Mouse (Mus musculus) right cerebral cortex, postnatal 4 days (tissue): ENCODE results near the gene Myt1l.

ENCODE experiments used
- DNase-seq: peaks from one replicate; pipeline ENCODE4 v3.0.0-alpha.2; 2022

Gene Myt1l

DNA sequence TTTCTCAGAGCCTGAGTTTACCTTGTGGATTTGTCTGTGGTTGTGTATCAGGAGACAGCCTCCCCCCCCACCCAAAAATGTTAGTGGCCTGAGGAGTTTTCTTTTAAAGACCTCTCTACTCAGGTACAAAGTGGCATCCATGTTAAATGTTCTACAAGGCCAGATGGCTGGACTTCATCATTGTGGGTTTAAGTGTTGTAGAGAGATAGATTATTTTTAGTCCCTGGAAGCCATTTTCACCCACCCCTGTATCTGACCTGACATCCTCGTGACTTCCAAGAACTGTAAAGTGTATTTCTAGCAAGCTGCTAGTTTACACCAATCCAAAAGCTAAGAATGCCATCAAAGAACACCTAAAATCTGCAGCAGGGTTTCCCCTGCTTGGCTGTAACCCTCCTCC is 402.4 kb downstream of the Myt1l start:
- DNase-seq, result no peak

DNA sequence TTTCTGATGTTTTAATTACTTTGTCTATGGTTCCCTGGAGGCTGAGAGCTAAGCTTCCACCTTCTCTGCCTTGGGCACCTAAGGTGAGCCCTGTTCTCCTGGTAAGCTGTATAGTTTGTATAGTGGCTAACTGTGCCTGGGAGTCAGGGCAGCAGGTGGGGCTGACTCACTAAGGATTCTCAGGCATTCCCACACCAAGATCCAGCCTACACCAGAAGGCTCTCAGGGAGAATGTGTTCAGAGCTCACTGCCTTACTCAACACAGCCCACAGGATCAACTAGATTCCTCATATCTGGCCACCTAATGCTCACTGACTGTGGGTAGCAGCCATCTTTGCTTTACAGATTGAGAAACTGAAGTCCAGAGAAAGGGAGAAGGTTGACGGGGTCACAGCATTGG is 404.8 kb downstream of the Myt1l start:
- no peak for DNase-seq

DNA sequence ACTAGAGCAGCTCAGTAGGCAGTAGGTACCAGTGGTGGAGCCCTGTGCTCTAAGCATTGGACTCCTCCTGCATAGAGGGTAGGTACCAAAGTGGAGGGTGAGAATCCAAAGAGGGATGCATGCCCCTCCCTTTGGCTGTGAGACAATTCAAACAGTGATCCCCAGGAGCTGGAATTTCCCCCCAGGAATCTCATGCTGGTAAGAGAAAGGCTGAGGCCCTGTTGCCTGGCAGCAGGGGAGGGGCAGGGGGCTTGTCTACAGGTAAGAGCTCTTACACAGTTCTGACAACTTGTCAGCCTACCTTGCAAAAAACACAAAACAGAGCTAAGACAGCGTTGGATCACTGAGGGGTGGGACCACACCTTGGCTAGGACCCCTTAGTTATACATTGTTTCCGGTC is 405.3 kb downstream of the Myt1l start:
- DNase-seq, result no peak

GRCm38 (mm10) chr12:29934120-29934581 is 406.0 kb downstream of the Myt1l start:
- no peak for DNase-seq

- no peak for DNase-seq
Measured at GRCm38 (mm10) chr12:29937308-29937707, 409.1 kb downstream of the Myt1l start, which contains the start of gene Pxdn. Gene Pxdn (plus strand): TSS chr12:29937608.

DNA sequence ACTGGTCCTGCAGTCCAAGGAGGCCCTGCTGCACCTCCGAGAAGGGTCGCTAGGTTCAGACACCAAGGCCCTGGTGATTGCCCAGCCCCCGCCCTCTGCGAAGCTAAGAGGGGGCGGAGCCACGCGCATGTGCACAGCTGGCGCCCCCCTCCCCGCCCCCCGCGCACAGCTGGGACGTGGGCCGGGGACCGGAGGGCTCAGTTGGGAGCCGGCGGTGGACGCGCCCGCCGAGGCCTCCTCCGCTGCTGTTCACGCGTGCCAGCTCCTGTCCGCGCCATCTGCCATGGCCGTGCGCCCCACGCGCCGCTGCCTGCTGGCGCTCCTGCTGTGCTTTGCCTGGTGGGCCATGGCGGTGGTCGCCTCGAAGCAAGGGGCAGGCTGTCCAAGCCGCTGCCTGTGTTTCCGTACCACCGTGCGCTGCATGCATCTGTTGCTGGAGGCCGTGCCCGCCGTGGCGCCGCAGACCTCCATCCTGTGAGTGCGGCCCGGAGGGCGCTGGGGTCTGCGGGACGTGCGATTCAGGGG is 409.7 kb downstream of the Myt1l start:
- DNase-seq, result peak; percentile 70

DNA sequence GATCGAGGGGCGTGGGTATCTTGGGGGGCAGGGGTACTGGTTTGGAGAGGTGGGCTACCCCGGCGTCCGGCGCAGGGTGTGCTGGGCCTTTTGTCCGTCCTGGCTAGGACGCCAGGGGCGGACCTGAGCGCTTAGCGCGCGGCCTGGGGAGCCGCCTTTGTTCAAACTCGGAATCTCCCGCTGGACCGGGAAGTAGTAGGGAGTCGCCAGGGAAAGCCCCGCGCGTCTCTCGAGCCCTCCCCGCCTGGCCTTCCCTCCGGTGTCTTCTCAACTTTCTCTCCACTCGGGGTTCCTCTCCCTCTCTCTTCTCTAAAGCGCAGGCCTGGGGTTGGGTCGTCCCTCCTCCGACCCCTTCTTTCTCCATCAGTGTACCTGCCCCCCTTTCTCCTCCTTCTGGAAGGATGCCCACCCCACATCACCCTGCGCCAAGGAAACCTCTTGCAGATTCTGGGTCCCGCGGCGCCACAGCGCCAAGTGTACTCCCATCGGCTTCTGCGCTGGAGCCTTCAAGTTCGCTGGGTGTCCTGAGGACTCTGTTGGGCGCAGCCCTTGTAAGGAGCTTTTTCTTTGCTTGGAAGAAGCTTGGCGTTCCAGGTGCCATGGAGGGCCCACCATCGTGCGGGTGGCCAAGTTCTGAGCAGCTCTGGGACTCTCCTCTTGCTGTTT is 410.3 kb downstream of the Myt1l start:
- peak; percentile 64 for DNase-seq

DNA sequence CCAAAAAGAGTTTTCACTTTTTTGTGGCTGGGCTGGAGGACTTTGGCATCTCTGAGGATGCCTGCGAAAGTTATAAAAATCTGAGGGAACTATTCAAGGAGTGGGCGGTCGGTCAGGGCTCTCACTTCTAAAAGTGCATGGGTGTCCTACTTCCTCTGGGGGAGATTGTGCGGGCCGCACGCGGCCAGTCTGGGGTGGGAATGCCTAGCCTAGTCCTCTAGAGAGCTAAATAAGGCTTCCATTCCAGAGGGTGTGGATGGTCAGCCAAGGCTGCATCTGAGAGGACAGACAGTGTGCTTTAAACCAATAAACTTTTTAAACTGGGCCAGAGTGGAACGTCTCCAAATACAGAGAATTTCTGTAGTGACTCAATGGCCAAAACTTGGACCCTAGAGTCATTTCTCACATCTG is 411.1 kb downstream of the Myt1l start:
- no peak for DNase-seq

- no peak for DNase-seq
Measured at GRCm38 (mm10) chr12:29942435-29942834, 414.3 kb downstream of the Myt1l start.

- DNase-seq, result no peak
Measured at GRCm38 (mm10) chr12:29944650-29945049, 416.5 kb downstream of the Myt1l start.

- no peak for DNase-seq
Measured at GRCm38 (mm10) chr12:29945182-29945743, 417.1 kb downstream of the Myt1l start.

GRCm38 (mm10) chr12:29951043-29951442 is 422.9 kb downstream of the Myt1l start:
- no peak for DNase-seq

DNA sequence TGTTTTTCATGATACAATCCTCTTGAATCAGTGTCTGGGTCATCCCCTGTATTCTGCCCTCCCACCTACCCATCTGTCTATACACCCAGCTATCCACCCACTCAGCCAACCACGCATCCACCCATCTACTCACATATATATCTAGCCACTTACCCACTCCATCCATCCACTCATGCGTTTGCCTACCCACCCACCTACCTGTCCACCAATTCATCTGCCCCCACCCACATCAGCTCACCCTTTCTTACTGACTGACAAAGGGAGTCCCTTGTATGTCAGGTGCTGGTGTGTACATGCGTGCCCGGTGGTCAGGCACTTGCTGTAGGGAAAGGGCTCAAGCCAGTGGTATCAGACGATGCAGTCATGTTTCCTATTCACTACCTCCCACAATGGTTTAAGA is 423.3 kb downstream of the Myt1l start:
- no peak for DNase-seq

GRCm38 (mm10) chr12:29952102-29952501 is 423.9 kb downstream of the Myt1l start:
- no peak for DNase-seq

- DNase-seq, result no peak
Measured at GRCm38 (mm10) chr12:29953999-29954398, 425.8 kb downstream of the Myt1l start.

GRCm38 (mm10) chr12:29954464-29954863 is 426.3 kb downstream of the Myt1l start:
- DNase-seq, result no peak

- no peak for DNase-seq
Measured at GRCm38 (mm10) chr12:29956969-29957368, 428.8 kb downstream of the Myt1l start.

DNA sequence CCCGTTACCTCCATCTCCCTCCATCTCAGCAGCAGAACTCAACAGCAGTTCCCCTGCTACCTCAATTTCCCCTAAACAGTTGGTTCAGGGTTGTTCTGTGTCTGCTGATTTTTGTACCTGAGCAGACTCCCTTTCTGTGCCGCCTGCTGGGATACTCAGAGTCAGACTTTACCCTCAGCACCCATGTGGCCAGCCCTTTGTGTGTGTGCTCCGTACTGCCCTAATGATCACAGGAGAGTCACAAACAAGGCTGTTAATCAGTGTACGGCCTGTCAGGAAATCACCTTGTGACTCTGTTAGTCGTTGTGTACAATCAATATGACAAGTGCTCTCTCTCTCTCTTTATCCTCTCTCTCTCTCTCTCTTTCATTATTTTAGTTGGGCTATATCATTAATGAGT is 430.5 kb downstream of the Myt1l start:
- no peak for DNase-seq

DNA sequence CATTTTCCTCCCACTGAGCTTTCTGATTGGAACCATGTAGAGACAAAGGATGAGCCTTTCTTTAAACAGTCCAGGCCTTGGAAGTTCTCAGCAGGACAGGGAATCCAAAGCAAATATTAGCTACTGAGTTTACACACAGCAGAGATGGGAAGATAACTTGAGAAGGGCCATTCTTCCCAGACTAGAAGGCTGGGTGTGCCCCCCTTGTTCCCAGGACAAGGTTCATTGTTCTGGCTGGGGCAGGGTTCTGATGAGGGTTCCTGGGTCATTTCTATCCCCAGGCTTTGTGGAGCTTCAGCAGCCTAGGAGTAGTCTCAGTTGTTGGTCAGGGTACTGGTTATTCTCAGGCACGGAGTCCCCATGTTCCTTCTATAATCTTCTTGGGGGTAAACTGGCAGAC is 432.9 kb downstream of the Myt1l start:
- no peak for DNase-seq

DNA sequence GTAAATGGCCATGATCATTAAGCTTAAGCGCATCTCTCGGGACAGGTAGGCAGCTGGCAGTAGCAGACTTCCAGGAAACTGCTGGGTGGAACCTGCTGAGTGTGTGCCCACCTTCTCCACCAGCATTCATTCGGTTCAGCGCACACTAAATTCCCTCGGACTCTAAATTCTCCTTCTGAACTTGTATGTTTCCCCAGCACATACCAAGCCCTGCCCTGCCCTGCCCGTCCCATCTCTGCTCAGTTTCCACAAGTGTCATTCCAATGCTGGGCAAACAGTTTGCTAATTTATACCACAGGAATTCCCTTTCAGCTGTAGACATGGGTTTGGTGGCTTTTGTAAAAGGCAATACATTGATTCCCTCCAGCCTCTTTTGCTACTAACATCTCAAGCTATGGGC is 436.8 kb downstream of the Myt1l start:
- no peak for DNase-seq

DNA sequence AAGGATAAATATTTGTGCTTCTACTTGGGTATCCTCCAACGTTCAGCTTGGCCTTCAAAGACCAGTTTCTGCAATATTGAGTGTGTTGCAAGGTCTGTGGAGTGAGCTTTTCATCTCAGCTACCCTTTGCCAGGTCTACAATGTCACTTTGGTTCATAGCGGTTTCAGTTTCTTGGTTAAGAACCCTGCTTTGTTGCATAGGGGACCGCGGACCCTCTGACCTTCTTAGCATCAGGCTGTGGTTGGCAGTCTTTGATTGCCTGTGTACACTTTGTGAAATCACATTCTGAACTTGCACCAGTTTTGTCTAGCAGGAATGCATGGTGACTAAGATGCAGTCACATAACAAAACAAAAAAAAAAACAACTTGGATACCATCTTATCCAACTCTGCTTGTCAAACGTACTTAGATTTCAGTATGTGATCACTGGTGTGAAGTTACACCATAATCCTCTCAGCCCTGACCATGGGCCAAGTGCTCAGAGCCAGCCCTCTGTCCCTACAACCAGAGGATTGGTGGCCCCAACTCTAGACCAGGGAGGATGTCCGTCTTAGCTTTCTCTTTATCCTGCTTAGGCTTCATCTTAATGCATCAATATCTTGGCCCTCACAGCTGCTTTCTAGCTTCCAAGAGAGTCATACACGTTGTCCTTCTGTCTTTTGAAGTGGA is 443.7 kb downstream of the Myt1l start:
- no peak for DNase-seq

DNA sequence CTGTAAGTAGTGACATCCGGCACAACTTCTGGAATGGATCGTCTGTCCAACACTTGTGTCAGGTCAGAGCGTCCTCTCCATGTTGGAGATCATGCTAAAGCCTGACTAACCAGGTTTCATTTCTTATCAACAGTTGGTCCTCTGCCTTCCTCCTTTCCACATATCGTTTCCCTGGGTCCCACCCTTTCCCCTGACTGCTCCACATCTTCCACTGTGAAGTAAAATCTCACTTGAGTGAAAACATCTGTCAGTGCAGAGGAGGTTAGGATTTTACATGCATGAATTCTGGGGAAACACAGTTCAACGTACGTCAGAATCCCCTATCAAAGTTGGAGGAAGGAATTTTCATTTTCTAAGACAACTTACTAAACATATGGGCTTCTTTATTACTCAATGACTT is 444.3 kb downstream of the Myt1l start:
- no peak for DNase-seq
